Mouse (Mus musculus) neural tube, embryonic 12.5 days (tissue): ENCODE data around the gene Mpz. TPM values are rescaled to one million over a fixed set of nuclear protein-coding genes. Genes with fewer than 3 reads are reported as not detected.
A peak's percentile ranks its signal among the peaks of the same experiment; 100 is the strongest.

Source experiments
- ATAC-seq: fragments of 200-750 bp; cut with Nextera tagmentation; 2 replicates; pipeline ENCODE4 v1.8.0; 2017; ENCODE audit warnings: low read depth, mild to moderate bottlenecking, moderate TSS enrichment, moderate library complexity; ENCODE audit not compliant: low FRiP score
- H3K27ac ChIP-seq: fragments of 300-500 bp; sonication (generic); 2 replicates; pipeline ENCODE4 v1.5.1; 2016
- H3K27me3 ChIP-seq: fragments of 300-500 bp; sonication (generic); replicated peaks from 2 replicates; pipeline ENCODE4 v1.6.1; 2016; ENCODE audit warnings: mild to moderate bottlenecking
- H3K36me3 ChIP-seq: fragments of 300-500 bp; sonication (generic); 2 replicates; pipeline ENCODE4 v1.6.1; 2016; ENCODE audit warnings: mild to moderate bottlenecking
- H3K4me1 ChIP-seq: fragments of 300-500 bp; sonication (generic); 2 replicates; pipeline ENCODE4 v1.6.1; 2016
- H3K4me2 ChIP-seq: fragments of 300-500 bp; sonication (generic); replicated peaks from 2 replicates; pipeline ENCODE4 v1.6.1; 2016; ENCODE audit warnings: mild to moderate bottlenecking
- H3K4me3 ChIP-seq: fragments of 300-500 bp; sonication (generic); 2 replicates; pipeline ENCODE4 v1.5.1; 2016
- H3K9ac ChIP-seq: fragments of 300-500 bp; sonication (generic); 2 replicates; pipeline ENCODE4 v1.6.1; 2016; ENCODE audit warnings: mild to moderate bottlenecking
- H3K9me3 ChIP-seq: fragments of 300-500 bp; sonication (generic); 2 replicates; pipeline ENCODE4 v1.6.1; 2016; ENCODE audit warnings: mild to moderate bottlenecking
- WGBS: fragments of 180-500 bp; shearing (Covaris S2); methylation state at CpG from one replicate; pipeline ENCODE4 v1.1.7; 2016; 5-methylcytosine and 5-hydroxymethylcytosine counted together
- polyA plus RNA-seq: library from polyadenylated mRNA; unstranded; fragments of >200 nt; fragmentation: Nextera tagmentation; extraction: Ambion mirVana; gene quantifications from 2 replicates; pipeline ENCODE4 v1.2.1, GENCODE M21; 2016

The Mpz gene
- polyA plus RNA-seq, 1 experiment from 2014 or later = 7.8 TPM

- Histone ChIP-seq H3K4me2 (no peak overlapping the region), H3K4me1 (no peaks in the 10 kb centered on the region), H3K27ac (no peak overlapping the region), H3K9me3 (no peaks in the 10 kb centered on the region), H3K27me3 (no peaks in the 10 kb centered on the region), H3K9ac (no peak overlapping the region), H3K4me3 (no peak overlapping the region), H3K36me3 (no peaks in the 10 kb centered on the region)
- 82% methylated on average over 3 of the region's 3 CpGs for WGBS
- no peak for ATAC-seq
Measured at GRCm38 (mm10) chr1:171171138-171171537, 20.6 kb downstream of the Mpz start.

DNA sequence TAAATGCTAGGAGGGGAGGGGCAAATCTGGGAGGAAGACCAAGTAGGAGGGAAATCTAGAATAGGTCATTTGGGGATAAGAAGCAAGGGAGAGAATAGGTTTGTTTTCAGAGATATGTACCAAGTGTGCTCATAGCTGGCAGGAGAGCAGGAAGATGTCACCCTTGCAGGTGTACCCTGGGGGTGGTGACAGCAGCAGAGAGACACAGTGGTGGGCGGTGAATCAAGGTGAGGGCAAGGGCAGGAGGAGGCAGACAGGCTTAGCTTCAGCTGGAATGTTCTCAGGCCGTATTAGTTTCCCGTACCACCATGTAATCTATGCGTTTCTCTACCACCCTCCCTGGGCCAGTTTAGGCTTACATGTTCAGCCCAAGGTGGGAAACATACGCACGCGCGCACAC is 22.3 kb downstream of the Mpz start:
- 96% methylated on average over 8 of the region's 8 CpGs for WGBS
- H3K4me3 ChIP-seq = no peak overlapping the region
- ATAC-seq = no peak

GRCm38 (mm10) chr1:171179487-171180171 is 29.1 kb downstream of the Mpz start:
- no peaks in the 10 kb centered on the region for H3K27me3 ChIP-seq
- no peak for ATAC-seq

More for the DNA sequence above, 22.3 kb downstream of the Mpz start:
- Histone ChIP-seq H3K4me1 (no peaks in the 10 kb centered on the region), H3K27ac (no peak overlapping the region), H3K36me3 (no peaks in the 10 kb centered on the region), H3K9me3 (no peaks in the 10 kb centered on the region), H3K27me3 (no peaks in the 10 kb centered on the region), H3K9ac (no peak overlapping the region), H3K4me2 (no peak overlapping the region)

GRCm38 (mm10) chr1:171183025-171183424 is 32.5 kb downstream of the Mpz start:
- no peak for ATAC-seq

More at GRCm38 (mm10) chr1:171179487-171180171, 29.1 kb downstream of the Mpz start:
- WGBS = 81% methylated on average over 5 of the region's 5 CpGs
- H3K9ac ChIP-seq = no peak overlapping the region
- H3K9me3 ChIP-seq = no peaks in the 10 kb centered on the region
- H3K4me2 ChIP-seq = no peak overlapping the region
- H3K4me3 ChIP-seq = no peak overlapping the region
- H3K27ac ChIP-seq = no peak overlapping the region
- H3K4me1 ChIP-seq = no peaks in the 10 kb centered on the region
- H3K36me3 ChIP-seq = no peaks in the 10 kb centered on the region

GRCm38 (mm10) chr1:171183620-171184019 is 33.1 kb downstream of the Mpz start:
- no peak overlapping the region for H3K4me2 ChIP-seq
- no peaks in the 10 kb centered on the region for H3K36me3 ChIP-seq
- peaks cover 5% of the 10 kb centered on the region; the same call in 1 of the 2 replicates for H3K4me1 ChIP-seq
- H3K27ac ChIP-seq = no peak overlapping the region
- H3K27me3 ChIP-seq = no peaks in the 10 kb centered on the region
- H3K4me3 ChIP-seq = no peak overlapping the region
- WGBS = 75% methylated on average over 3 of the region's 3 CpGs
- H3K9ac ChIP-seq = no peak overlapping the region
- H3K9me3 ChIP-seq = no peaks in the 10 kb centered on the region
- ATAC-seq = no peak

More at GRCm38 (mm10) chr1:171183025-171183424, 32.5 kb downstream of the Mpz start:
- no peak overlapping the region for H3K27ac ChIP-seq
- H3K27me3 ChIP-seq = no peaks in the 10 kb centered on the region
- H3K9ac ChIP-seq = no peak overlapping the region
- no peaks in the 10 kb centered on the region for H3K36me3 ChIP-seq
- H3K4me2 ChIP-seq = no peak overlapping the region
- H3K9me3 ChIP-seq = no peaks in the 10 kb centered on the region
- no peaks in the 10 kb centered on the region for H3K4me1 ChIP-seq
- 74% methylated on average over 3 of the region's 3 CpGs for WGBS
- H3K4me3 ChIP-seq = no peak overlapping the region

- H3K9ac ChIP-seq = no peak overlapping the region
- no peak overlapping the region for H3K4me3 ChIP-seq
- no peak for ATAC-seq
- no peak overlapping the region for H3K27ac ChIP-seq
- no peaks in the 10 kb centered on the region for H3K9me3 ChIP-seq
- WGBS = 89% methylated on average over 7 of the region's 7 CpGs
- no peaks in the 10 kb centered on the region for H3K36me3 ChIP-seq
- H3K4me2 ChIP-seq = no peak overlapping the region
- H3K4me1 ChIP-seq = peaks cover 12% of the 10 kb centered on the region
- H3K27me3 ChIP-seq = no peaks in the 10 kb centered on the region
Measured at GRCm38 (mm10) chr1:171184314-171184713, 33.8 kb downstream of the Mpz start.

DNA sequence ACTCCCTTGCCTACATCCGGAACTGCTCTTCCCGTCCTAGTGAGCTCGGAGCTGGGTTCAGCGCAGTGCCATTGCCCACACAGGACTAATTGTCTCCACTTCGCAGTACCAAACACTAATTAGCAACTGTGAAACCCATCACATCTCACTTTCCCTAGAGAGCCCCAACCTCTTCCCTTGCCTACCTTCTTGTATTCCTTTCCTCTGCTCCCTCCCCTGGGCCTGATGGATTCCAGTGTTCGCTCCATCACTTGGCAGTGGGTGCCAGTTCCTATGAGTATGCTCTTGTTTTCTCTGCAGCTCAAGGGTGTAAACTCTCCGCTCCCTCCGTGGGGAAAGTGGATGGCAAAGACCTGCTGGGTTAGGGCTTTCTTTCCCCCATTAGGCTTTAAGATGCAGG is 35.1 kb downstream of the Mpz start:
- no peaks in the 10 kb centered on the region for H3K27me3 ChIP-seq
- H3K9ac ChIP-seq = no peak overlapping the region
- H3K4me3 ChIP-seq = no peak overlapping the region
- 63% methylated on average over 8 of the region's 8 CpGs for WGBS
- no peaks in the 10 kb centered on the region for H3K36me3 ChIP-seq
- H3K4me1 ChIP-seq = peaks cover 18% of the 10 kb centered on the region
- ATAC-seq = no peak
- no peaks in the 10 kb centered on the region for H3K9me3 ChIP-seq
- no peak overlapping the region for H3K4me2 ChIP-seq
- H3K27ac ChIP-seq = no peak overlapping the region

- Histone ChIP-seq H3K27me3 (0 out of 2 replicates have a peak, but pooled peaks cover 5% of the 10 kb centered on the region), H3K4me1 (peaks cover 25% of the 10 kb centered on the region), H3K36me3 (no peaks in the 10 kb centered on the region), H3K9ac (no peak overlapping the region), H3K4me3 (no peak overlapping the region), H3K27ac (no peak overlapping the region), H3K9me3 (no peaks in the 10 kb centered on the region), H3K4me2 (peak overlapping the region; percentile 25; the same call in 1 of the 2 replicates)
- ATAC-seq = no peak
- 27% methylated on average over 13 of the region's 13 CpGs for WGBS
Measured at GRCm38 (mm10) chr1:171187851-171188700, 37.6 kb downstream of the Mpz start.

DNA sequence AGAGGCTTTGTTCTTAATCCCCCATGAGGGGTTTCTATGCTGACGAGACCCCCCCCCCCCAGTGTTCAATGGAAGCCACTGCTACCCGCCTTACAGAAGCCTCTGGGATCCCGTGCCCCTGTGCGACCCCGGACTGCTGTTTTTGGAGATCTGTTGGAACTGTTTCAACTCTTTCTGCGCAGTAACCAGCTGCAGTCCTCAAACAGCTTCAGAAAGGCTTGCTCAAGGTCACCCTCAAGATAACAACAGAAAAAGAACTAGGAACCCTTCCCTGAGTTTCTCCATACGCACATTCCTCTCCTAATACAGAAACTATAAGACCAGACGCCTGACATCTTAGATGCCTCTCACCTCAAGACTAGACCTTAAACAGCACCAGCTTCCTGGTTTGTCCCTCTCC is 38.5 kb downstream of the Mpz start:
- no peak overlapping the region for H3K9ac ChIP-seq
- H3K4me2 ChIP-seq = peak overlapping the region; percentile 4
- H3K9me3 ChIP-seq = no peaks in the 10 kb centered on the region
- H3K27me3 ChIP-seq = peaks cover 10% of the 10 kb centered on the region
- no peak overlapping the region for H3K4me3 ChIP-seq
- no peak for ATAC-seq
- no peaks in the 10 kb centered on the region for H3K36me3 ChIP-seq
- H3K27ac ChIP-seq = no peak overlapping the region
- peaks cover 35% of the 10 kb centered on the region for H3K4me1 ChIP-seq
- 16% methylated on average over 8 of the region's 8 CpGs for WGBS

GRCm38 (mm10) chr1:171189476-171190114 is 39.1 kb downstream of the Mpz start:
- 33% methylated on average over 14 of the region's 14 CpGs for WGBS
- Histone ChIP-seq H3K9ac (no peak overlapping the region), H3K36me3 (no peaks in the 10 kb centered on the region), H3K27ac (no peak overlapping the region), H3K4me2 (peak overlapping the region; percentile 4; the same call in 1 of the 2 replicates), H3K9me3 (no peaks in the 10 kb centered on the region), H3K4me1 (peaks cover 39% of the 10 kb centered on the region), H3K27me3 (peaks cover 15% of the 10 kb centered on the region), H3K4me3 (no peak overlapping the region)
- ATAC-seq = peak; percentile 7; the same call in 1 of the 2 replicates

GRCm38 (mm10) chr1:171190832-171191231 is 40.3 kb downstream of the Mpz start:
- H3K9ac ChIP-seq = no peak overlapping the region
- ATAC-seq = no peak
- WGBS = 97% methylated on average over 9 of the region's 9 CpGs
- peaks cover 48% of the 10 kb centered on the region for H3K4me1 ChIP-seq
- H3K27me3 ChIP-seq = peaks cover 27% of the 10 kb centered on the region
- no peaks in the 10 kb centered on the region for H3K9me3 ChIP-seq
- no peak overlapping the region for H3K4me2 ChIP-seq
- H3K4me3 ChIP-seq = no peak overlapping the region
- no peak overlapping the region for H3K27ac ChIP-seq
- no peaks in the 10 kb centered on the region for H3K36me3 ChIP-seq

DNA sequence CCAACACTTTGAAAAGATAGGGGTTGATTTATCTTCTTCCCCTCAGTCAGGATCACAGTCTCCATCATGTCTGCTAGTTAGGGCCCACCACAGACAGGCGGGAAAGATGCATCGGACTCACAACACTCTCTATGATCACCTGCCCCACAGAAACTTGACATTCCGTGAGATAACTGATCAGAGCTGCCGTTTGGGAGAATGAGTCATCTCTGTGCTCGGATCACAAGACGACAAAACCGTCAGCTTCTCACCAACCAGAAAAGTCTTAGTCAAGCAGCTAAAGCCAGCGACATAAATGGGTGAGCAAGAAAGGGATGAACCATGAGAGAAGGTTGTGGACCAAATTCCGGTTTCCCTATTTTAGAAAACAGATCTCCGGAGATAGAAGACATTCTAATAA is 41.8 kb downstream of the Mpz start:
- Histone ChIP-seq H3K27ac (no peak overlapping the region), H3K4me1 (peaks cover 53% of the 10 kb centered on the region), H3K4me2 (peak overlapping the region; percentile 54; the same call in 1 of the 2 replicates), H3K9ac (no peak overlapping the region), H3K27me3 (peaks cover 40% of the 10 kb centered on the region), H3K9me3 (no peaks in the 10 kb centered on the region), H3K36me3 (no peaks in the 10 kb centered on the region), H3K4me3 (no peak overlapping the region)
- WGBS = 55% methylated on average over 10 of the region's 10 CpGs
- no peak for ATAC-seq
